Mouse (Mus musculus): Measurements from ENCODE around the gene 4930595D18Rik.

DNA sequence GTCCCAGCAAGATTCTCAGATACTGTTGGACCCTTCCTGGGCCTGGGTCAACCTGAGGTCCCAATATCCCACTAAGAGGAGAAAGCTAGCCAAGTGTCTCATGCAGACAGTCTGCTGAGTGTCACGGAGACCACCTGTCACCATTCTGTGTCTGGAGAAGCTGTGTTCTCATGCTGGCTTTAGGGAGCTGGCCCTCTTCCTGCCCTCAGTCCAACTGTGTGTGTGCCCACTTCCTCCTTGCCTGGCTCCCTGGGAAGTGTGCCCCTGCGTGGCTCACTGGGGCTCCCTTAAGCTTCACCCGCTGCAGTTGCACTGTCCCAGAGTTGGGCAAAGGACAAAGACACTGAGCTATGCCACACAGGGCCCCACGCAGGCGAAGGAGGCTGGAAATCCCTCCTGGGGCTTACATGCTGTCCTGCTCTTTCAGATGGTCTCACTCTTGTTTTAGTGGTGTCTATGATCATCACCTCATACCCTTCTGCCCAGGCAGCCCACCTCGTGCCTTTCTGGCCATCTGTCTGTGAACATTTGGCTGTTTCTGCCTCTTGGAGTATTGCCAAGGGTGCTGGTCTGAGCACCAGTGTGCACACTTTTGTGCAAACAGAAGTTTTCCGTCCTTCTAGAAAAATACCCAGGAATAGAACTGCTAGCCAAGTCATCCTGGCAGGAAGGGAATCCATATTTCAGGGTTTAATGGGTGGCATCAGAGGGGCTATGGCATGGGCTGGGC is 31.1 kb downstream of the 4930595D18Rik start:
- no peak for TF ChIP-seq CTCF (IDR thresholded peaks at IDR 0.05; ENCODE audit: low read depth)
- no peak for TF ChIP-seq EP300 (IDR thresholded peaks at IDR 0.05; ENCODE audit: low read depth)
